Mouse (Mus musculus) retina, adult 2 months (tissue): ENCODE results near the gene Camk1d.

Experiments
- DNase-seq: peaks from one replicate; pipeline ENCODE4 v3.0.0-alpha.2; 2012; ENCODE audit warnings: low read depth, low spot score

Gene Camk1d

GRCm38 (mm10) chr2:5324806-5325205, 389.5 kb downstream of the Camk1d start:
- no peak for DNase-seq

GRCm38 (mm10) chr2:5321660-5322295, 392.5 kb downstream of the Camk1d start:
- DNase-seq, result no peak

DNA sequence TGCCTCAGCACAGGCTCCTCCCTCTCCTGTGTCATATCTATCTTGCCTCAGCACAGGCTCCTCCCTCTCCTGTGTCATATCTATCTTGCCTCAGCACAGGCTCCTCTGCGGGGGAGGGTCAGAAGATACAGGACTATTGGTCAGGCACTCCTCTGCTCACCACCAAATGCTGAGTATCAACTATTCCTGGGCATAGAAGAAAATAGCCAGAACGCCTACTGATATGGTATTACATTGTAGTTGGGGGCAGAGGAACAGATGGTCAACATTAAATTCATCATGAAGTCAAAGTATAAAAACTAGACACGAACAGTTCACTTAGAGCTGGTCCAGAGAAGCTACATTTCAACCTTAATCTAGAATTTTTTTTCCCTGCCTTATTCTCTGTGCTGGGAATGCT, 395.2 kb downstream of the Camk1d start:
- no peak for DNase-seq

DNA sequence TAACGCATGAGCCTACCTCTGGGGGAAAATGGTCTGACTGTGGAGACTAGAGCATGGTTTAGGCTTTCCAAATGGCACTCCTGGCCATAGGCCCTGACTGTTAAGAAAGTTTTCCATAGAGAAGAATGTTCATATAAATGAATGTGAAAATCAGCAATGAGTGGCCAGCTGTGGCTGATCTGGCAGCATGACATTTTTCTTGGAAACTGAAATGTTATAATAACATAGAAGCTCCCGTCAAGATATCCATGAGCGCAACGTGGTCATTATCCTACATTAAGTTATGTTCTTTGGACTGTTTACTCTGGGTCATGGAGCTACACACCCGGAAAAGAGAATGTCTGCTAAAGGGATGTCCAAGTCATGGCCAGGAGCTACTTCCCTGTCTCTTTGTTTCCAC, 397.6 kb downstream of the Camk1d start:
- DNase-seq, result no peak

DNA sequence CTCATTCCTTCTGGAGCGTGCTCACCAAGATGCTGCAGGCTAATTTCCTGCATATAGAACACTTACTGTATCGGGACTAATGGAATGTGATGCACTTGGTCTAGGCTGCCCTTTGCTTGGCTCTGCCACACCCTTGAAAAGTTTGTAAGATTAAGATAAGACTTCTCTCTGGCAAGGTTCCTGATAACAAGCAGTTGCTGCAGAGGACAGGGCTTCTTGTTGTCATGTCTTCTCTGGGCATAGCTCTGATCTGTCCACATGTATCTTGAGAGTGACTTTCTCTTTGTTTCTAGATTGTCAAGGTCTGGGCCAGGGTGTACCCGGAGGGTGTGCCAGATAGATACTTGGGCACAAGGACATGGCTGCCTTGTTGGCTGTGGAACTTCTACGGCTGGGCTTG, 398.1 kb downstream of the Camk1d start:
- DNase-seq, result no peak

- DNase-seq, result no peak
These were observed 399.0 kb downstream of the Camk1d start for GRCm38 (mm10) chr2:5315291-5315828.

- no peak for DNase-seq
These were observed 399.7 kb downstream of the Camk1d start for GRCm38 (mm10) chr2:5314530-5315166.

GRCm38 (mm10) chr2:5305156-5305555, 409.2 kb downstream of the Camk1d start:
- no peak for DNase-seq

GRCm38 (mm10) chr2:5304451-5304850, 409.9 kb downstream of the Camk1d start:
- no peak for DNase-seq

DNA sequence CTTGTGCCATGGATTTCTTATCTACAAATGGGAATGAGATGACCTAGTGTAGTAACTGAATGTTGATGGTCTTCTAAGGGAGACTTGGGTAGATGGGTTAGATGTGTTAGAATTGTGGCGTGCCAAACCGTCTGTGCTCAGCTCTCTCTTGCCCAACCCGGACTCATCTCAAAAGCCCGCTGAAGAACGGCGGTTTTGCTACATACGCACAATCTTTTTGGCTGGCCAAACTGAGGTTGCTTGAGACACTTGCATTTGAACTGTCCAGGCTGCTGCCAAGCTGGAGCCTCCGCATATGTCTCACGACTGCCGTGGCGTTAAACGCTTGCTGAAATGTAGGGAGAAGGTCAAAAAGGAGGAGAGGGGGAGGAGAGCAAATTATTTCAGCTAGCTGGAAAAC, 413.0 kb downstream of the Camk1d start:
- no peak for DNase-seq

GRCm38 (mm10) chr2:5298071-5298470, 416.2 kb downstream of the Camk1d start:
- DNase-seq, result no peak

GRCm38 (mm10) chr2:5296749-5297545, 417.4 kb downstream of the Camk1d start:
- DNase-seq, result no peak

- DNase-seq, result no peak
These were observed 419.2 kb downstream of the Camk1d start for GRCm38 (mm10) chr2:5295098-5295497.

- no peak for DNase-seq
These were observed 419.9 kb downstream of the Camk1d start for GRCm38 (mm10) chr2:5294451-5294850.

DNA sequence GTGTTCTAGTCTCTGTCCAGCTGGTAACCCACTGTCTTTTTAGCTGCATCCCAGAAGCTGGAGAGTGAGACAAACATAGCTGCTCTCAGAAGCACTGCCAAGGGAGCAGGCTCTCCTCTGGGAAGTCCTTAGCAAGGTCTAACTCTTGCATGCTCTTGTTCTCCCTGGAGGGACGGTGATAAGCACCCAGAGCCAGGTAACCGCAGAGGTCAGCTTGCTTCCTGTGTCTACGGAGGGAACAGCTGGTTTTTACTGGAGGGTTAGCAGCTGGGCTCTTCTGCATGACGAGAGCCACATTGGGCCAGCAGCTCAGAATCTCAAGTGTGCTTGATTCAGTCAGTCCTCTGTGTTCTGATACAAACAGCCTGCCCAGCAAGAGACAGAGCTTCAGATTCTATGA, 425.7 kb downstream of the Camk1d start:
- no peak for DNase-seq

DNA sequence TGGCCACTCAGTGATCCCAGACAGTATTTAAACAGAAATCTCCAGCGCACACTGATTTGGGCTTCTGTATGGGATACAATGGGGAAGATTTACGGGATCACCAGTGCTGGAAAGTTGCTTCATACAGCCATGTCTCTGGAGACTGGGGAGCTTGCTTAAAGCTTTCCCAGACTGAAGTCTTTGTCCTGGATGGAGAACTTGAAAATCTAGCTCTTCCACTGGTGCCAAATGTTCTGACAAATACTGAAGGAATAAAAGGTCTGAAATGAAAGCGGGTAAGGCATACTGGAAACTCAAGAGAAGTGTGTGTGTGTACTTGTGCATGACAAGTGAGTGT, 427.3 kb downstream of the Camk1d start:
- DNase-seq, result no peak

- no peak for DNase-seq
These were observed 427.9 kb downstream of the Camk1d start for GRCm38 (mm10) chr2:5286189-5287043.

GRCm38 (mm10) chr2:5284351-5284750, 430.0 kb downstream of the Camk1d start:
- DNase-seq, result no peak

- DNase-seq, result no peak
These were observed 431.7 kb downstream of the Camk1d start for GRCm38 (mm10) chr2:5282623-5283022.

DNA sequence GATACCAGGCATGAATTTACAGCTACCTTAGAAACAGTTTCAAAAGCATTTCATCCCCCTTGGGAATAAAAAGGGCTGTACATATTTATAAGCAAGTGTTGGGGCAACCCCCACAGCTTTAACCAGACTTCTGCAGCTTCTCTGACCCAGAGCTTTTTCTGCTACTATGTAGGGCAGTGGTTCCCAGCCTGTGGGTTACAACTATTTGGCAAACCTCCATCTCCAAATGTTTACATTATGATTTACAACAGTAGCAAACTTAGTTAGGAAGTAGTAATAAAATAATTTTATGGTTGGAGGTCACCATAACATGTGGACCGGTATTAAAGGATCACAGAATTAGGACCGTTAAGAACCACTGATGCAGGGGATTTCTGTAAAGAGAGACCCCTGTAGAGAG, 446.3 kb downstream of the Camk1d start:
- DNase-seq, result no peak

DNA sequence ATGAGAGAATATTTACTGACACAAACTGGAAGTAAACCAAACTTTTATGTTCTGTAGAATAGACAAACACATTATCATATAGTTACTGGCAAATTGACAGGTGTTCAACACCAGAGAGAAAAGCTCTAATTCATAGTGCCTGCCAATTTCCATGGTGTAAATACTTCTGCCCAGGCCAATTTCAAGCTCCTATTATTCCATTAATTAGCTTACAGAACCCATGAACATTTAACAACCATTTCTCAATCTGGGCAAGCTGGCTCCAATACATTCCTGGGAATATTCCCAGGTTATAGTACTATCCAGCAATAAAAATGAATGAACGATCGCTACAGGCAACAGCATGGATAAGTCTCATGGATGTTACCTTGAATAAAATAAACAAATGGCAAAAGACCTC, 452.0 kb downstream of the Camk1d start:
- no peak for DNase-seq

GRCm38 (mm10) chr2:5258250-5258649, 456.1 kb downstream of the Camk1d start:
- no peak for DNase-seq
